29 mouse cellular contexts compared by ENCODE assay signal in the genomic region with DNA sequence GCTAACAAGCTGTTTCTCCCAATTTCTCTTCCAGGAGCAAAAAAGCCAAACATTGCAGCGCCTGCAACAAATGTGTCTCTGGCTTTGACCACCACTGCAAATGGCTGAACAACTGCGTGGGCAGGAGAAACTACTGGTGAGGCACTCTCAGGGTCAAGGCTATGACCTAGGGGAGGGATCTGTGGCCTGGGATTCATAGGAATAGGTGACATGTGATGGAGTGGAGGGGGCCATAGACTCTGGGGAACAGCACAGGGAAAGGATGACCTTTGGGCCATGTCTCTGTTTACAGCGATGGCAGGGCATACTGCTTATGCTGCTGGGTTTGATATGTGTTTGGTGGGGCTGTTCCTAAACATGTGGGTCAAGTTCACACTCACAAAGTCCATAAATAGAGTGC. TPM values are rescaled to one million over a fixed set of nuclear protein-coding genes. Genes with fewer than 3 reads are reported as not detected.
DNase-seq lines count a peak whose midpoint lies in the region; ATAC-seq and TF ChIP-seq lines count a peak whose summit lies in the region.
"Had no signal": no experiment of that assay in that cellular context is flagged by ENCODE, and none has a peak within 500 bp of the region (broad histone marks: within the 10 kb centered on the region; RNA-seq: fewer than 3 reads in every experiment).

No protein-coding gene starts in this region.

- no peak for TF ChIP-seq EP300 in lung, postnatal 0 days (IDR thresholded peaks at IDR 0.05)

- DNase-seq in lung, postnatal 0 days (ENCODE audit: low spot score) = peak; percentile 37
- DNase-seq in lung, adult 18-20 months = no peak
- peak; percentile 20 for DNase-seq in lung, postnatal 14 days
- peak; percentile 28 for DNase-seq in lung, postnatal 36 days
- DNase-seq in heart, embryonic 10.5 days (ENCODE audit: low spot score) = no peak
- DNase-seq in layer of hippocampus, adult 18-20 months (ENCODE audit: low spot score in 2 of 2) = no peak
- DNase-seq: adrenal gland, adult 8-10 months; adrenal gland, postnatal 14 days; adrenal gland, postnatal 36 days; B cell, adult 2 months; cerebellum, adult 11-12 months; cerebellum, adult 2 months; cerebellum, adult 9-10 months; cerebellum, postnatal 10 days; cerebellum, postnatal 25 days had no signal

- no peaks in the 10 kb centered on the region for H3K36me3 ChIP-seq in liver, embryonic 15.5 days (replicated peaks)
- H3K36me3 ChIP-seq in liver, embryonic 12.5 days = no peaks in the 10 kb centered on the region
- no peaks in the 10 kb centered on the region for H3K36me3 ChIP-seq in lung, postnatal 0 days (ENCODE audit: insufficient read depth, low read length)
- H3K36me3 ChIP-seq in heart, embryonic 10.5 days = no peaks in the 10 kb centered on the region
- H3K36me3 ChIP-seq: embryonic facial prominence, embryonic 10.5 days; embryonic facial prominence, embryonic 12.5 days; G1E had no signal

- peak; percentile 44; the same call in 1 of the 2 replicates for ATAC-seq in liver, embryonic 15.5 days (ENCODE audit: insufficient read depth)
- no peak for ATAC-seq in liver, embryonic 12.5 days
- 0 out of 2 replicates have a peak, but pooled peaks have one; percentile 4 for ATAC-seq in lung, postnatal 0 days
- ATAC-seq: activated CD4-positive, CD25-positive, alpha-beta regulatory T cell, adult 4 months; CD4-positive, CD25-positive, alpha-beta regulatory T cell, adult 4 months; forebrain, embryonic 13.5 days; Patski had no signal

- H3K27ac ChIP-seq in liver, embryonic 15.5 days (replicated peaks) = no peak overlapping the region
- no peak overlapping the region for H3K27ac ChIP-seq in liver, embryonic 12.5 days
- H3K27ac ChIP-seq in lung, postnatal 0 days (ENCODE audit: low read length) = no peak overlapping the region
- no peak overlapping the region for H3K27ac ChIP-seq in heart, embryonic 10.5 days
- H3K27ac ChIP-seq: embryonic facial prominence, embryonic 10.5 days; embryonic facial prominence, embryonic 12.5 days; forebrain, embryonic 13.5 days had no signal

- no peaks in the 10 kb centered on the region for H3K9me3 ChIP-seq in liver, embryonic 15.5 days (replicated peaks)
- no peaks in the 10 kb centered on the region for H3K9me3 ChIP-seq in liver, embryonic 12.5 days (replicated peaks)
- no peaks in the 10 kb centered on the region for H3K9me3 ChIP-seq in lung, postnatal 0 days (ENCODE audit: low read length)
- no peaks in the 10 kb centered on the region for H3K9me3 ChIP-seq in heart, embryonic 10.5 days
- H3K9me3 ChIP-seq: embryonic facial prominence, embryonic 10.5 days; embryonic facial prominence, embryonic 12.5 days; forebrain, embryonic 13.5 days; G1E had no signal

- TF ChIP-seq CTCF in lung, postnatal 0 days (IDR thresholded peaks at IDR 0.05) = no peak

- no peaks in the 10 kb centered on the region for H3K27me3 ChIP-seq in liver, embryonic 15.5 days
- H3K27me3 ChIP-seq in liver, embryonic 12.5 days (replicated peaks) = peaks cover 12% of the 10 kb centered on the region
- H3K27me3 ChIP-seq in lung, postnatal 0 days (replicated peaks; ENCODE audit: insufficient read depth, low read length) = no peaks in the 10 kb centered on the region
- H3K27me3 ChIP-seq in heart, embryonic 10.5 days (ENCODE audit: insufficient read depth, poor library complexity, severe bottlenecking) = no peaks in the 10 kb centered on the region; the same call in 1 of the 2 replicates
- H3K27me3 ChIP-seq: embryonic facial prominence, embryonic 12.5 days; forebrain, embryonic 13.5 days had no signal

- H3K4me3 ChIP-seq in liver, embryonic 15.5 days (replicated peaks) = no peak overlapping the region
- H3K4me3 ChIP-seq in liver, embryonic 12.5 days = no peak overlapping the region
- no peak overlapping the region for H3K4me3 ChIP-seq in lung, postnatal 0 days (ENCODE audit: low read depth, low read length)
- no peak overlapping the region for H3K4me3 ChIP-seq in heart, embryonic 10.5 days
- H3K4me3 ChIP-seq: embryonic facial prominence, embryonic 10.5 days; embryonic facial prominence, embryonic 12.5 days; forebrain, embryonic 13.5 days had no signal

- H3K9ac ChIP-seq in liver, embryonic 15.5 days = no peak overlapping the region
- H3K9ac ChIP-seq in liver, embryonic 12.5 days = no peak overlapping the region
- H3K9ac ChIP-seq in lung, postnatal 0 days (replicated peaks; ENCODE audit: low read depth) = no peak overlapping the region
- H3K9ac ChIP-seq: embryonic facial prominence, embryonic 12.5 days; forebrain, embryonic 13.5 days had no signal

- H3K4me2 ChIP-seq in liver, embryonic 15.5 days = no peak overlapping the region
- H3K4me2 ChIP-seq in liver, embryonic 12.5 days = no peak overlapping the region
- H3K4me2 ChIP-seq in lung, postnatal 0 days (replicated peaks; ENCODE audit: low read depth, low read length) = no peak overlapping the region
- H3K4me2 ChIP-seq: embryonic facial prominence, embryonic 12.5 days; forebrain, embryonic 13.5 days had no signal

- WGBS in liver, embryonic 15.5 days (ENCODE audit: insufficient replicate concordance) = 65% methylated on average over 3 of the region's 3 CpGs
- WGBS in liver, embryonic 12.5 days (ENCODE audit: insufficient replicate concordance) = 69% methylated on average over 3 of the region's 3 CpGs
- WGBS in lung, postnatal 0 days = 80% methylated on average over 3 of the region's 3 CpGs
- WGBS in heart, embryonic 10.5 days = 81% methylated on average over 3 of the region's 3 CpGs

- peaks cover 12% of the 10 kb centered on the region for H3K4me1 ChIP-seq in liver, embryonic 15.5 days (replicated peaks)
- H3K4me1 ChIP-seq in liver, embryonic 12.5 days = peaks cover 12% of the 10 kb centered on the region
- H3K4me1 ChIP-seq in lung, postnatal 0 days (ENCODE audit: insufficient read depth, low read depth, low read length) = no peaks in the 10 kb centered on the region
- peaks cover 13% of the 10 kb centered on the region for H3K4me1 ChIP-seq in heart, embryonic 10.5 days
- H3K4me1 ChIP-seq: embryonic facial prominence, embryonic 12.5 days; forebrain, embryonic 13.5 days had no signal

RNA-seq across cellular contexts. Expression of a gene that starts 10.9 kb away (rescaled TPM):
- not detected in 2 replicates for polyA plus RNA-seq in liver, embryonic 15.5 days (2015; fragmentation: Nextera tagmentation; extraction: Ambion mirVana)
- polyA plus RNA-seq in liver, embryonic 12.5 days (2016; fragmentation: Nextera tagmentation; extraction: Ambion mirVana) = not detected in 2 replicates
- not detected in 2 replicates for polyA plus RNA-seq in lung, postnatal 0 days (2015; fragmentation: Nextera tagmentation; extraction: Ambion mirVana)
- not detected in 2 replicates for polyA plus RNA-seq in heart, embryonic 10.5 days (2016; fragmentation: Nextera tagmentation; extraction: Ambion mirVana)
- not detected for total RNA-seq in layer of hippocampus, adult 18-20 months (2021)
- total RNA-seq: adrenal gland, adult 18-20 months; adrenal gland, adult 8-10 months; adrenal gland, postnatal 14 days; adrenal gland, postnatal 36 days; CH12.LX; G1E had no signal
- polyA plus RNA-seq: activated CD4-positive, CD25-positive, alpha-beta regulatory T cell, adult 4 months; CD4-positive, CD25-positive, alpha-beta regulatory T cell, adult 4 months; cerebellum, adult 2 months; cortical plate, adult 2 months; embryonic facial prominence, embryonic 10.5 days; embryonic facial prominence, embryonic 12.5 days; embryonic facial prominence, embryonic 14.5 days; forebrain, embryonic 11.5 days; forebrain, embryonic 13.5 days; G1E; Patski had no signal

RNA-seq across cellular contexts. Expression of a gene that starts 34.7 kb away (rescaled TPM):
- 0.32 and 0.40 TPM in 2 replicates for polyA plus RNA-seq in liver, embryonic 15.5 days (2015; fragmentation: Nextera tagmentation; extraction: Ambion mirVana)
- 0.32 and 0.39 TPM in 2 replicates for polyA plus RNA-seq in liver, embryonic 12.5 days (2016; fragmentation: Nextera tagmentation; extraction: Ambion mirVana)
- 3.9 and 5.1 TPM in 2 replicates for polyA plus RNA-seq in lung, postnatal 0 days (2015; fragmentation: Nextera tagmentation; extraction: Ambion mirVana)
- polyA plus RNA-seq in heart, embryonic 10.5 days (2016; fragmentation: Nextera tagmentation; extraction: Ambion mirVana) = 1.9 and 3.4 TPM in 2 replicates
- total RNA-seq in layer of hippocampus, adult 18-20 months (2021) = 100 to 1,000 TPM; 283 to 288 TPM
- polyA plus RNA-seq: G1E had no signal

RNA-seq across cellular contexts. Expression of a gene that starts 36.9 kb away (rescaled TPM):
- 12.3 and 12.4 TPM in 2 replicates for polyA plus RNA-seq in liver, embryonic 15.5 days (2015; fragmentation: Nextera tagmentation; extraction: Ambion mirVana)
- polyA plus RNA-seq in liver, embryonic 12.5 days (2016; fragmentation: Nextera tagmentation; extraction: Ambion mirVana) = 19.9 and 20.2 TPM in 2 replicates
- 33.8 and 35.2 TPM in 2 replicates for polyA plus RNA-seq in lung, postnatal 0 days (2015; fragmentation: Nextera tagmentation; extraction: Ambion mirVana)
- polyA plus RNA-seq in heart, embryonic 10.5 days (2016; fragmentation: Nextera tagmentation; extraction: Ambion mirVana) = 38.4 and 43.5 TPM in 2 replicates
- total RNA-seq in layer of hippocampus, adult 18-20 months (2021) = 100 to 1,000 TPM in 1 of 2 experiments, 10 to 100 TPM in 1; 99.3 to 106 TPM

RNA-seq across cellular contexts. Expression of a gene that starts 36.9 kb away (rescaled TPM):
- 16.0 and 17.6 TPM in 2 replicates for polyA plus RNA-seq in liver, embryonic 15.5 days (2015; fragmentation: Nextera tagmentation; extraction: Ambion mirVana)
- 37.6 and 38.6 TPM in 2 replicates for polyA plus RNA-seq in liver, embryonic 12.5 days (2016; fragmentation: Nextera tagmentation; extraction: Ambion mirVana)
- 2.4 and 4.1 TPM in 2 replicates for polyA plus RNA-seq in lung, postnatal 0 days (2015; fragmentation: Nextera tagmentation; extraction: Ambion mirVana)
- 52.7 and 62.5 TPM in 2 replicates for polyA plus RNA-seq in heart, embryonic 10.5 days (2016; fragmentation: Nextera tagmentation; extraction: Ambion mirVana)
- total RNA-seq in layer of hippocampus, adult 18-20 months (2021) = under 1 TPM; 0.48 to 0.87 TPM

Comparison
In these comparisons a context has a peak if more than half of its experiments do, and no peak if none do; other contexts are left out.
1. DNase-seq: peak in lung, postnatal 0 days (single experiment), lung, postnatal 14 days (single experiment) and lung, postnatal 36 days (single experiment); none in lung, adult 18-20 months (0 of 2), heart, embryonic 10.5 days (single experiment) and layer of hippocampus, adult 18-20 months (0 of 2).